Mouse (Mus musculus): Measurements from ENCODE around the gene Gm42906. TPM values are rescaled to one million over a fixed set of nuclear protein-coding genes. Genes with fewer than 3 reads are reported as not detected.

Gene Gm42906
- total RNA-seq, 2 experiments from 2014 or later, result not detected

- no peak for DNase-seq (ENCODE audit: low spot score in 2 of 2)
Observed at GRCm38 (mm10) chr5:151299576-151299975, 128.4 kb downstream of the Gm42906 start.

- no peak for DNase-seq (ENCODE audit: low spot score in 2 of 2)
Observed at GRCm38 (mm10) chr5:151298371-151298770, 129.6 kb downstream of the Gm42906 start.

- no peak for DNase-seq (ENCODE audit: low spot score in 2 of 2)
Observed at GRCm38 (mm10) chr5:151296244-151296643, 131.7 kb downstream of the Gm42906 start.

- DNase-seq (ENCODE audit: low spot score in 2 of 2), result no peak
Observed at GRCm38 (mm10) chr5:151293591-151293990, 134.4 kb downstream of the Gm42906 start.

GRCm38 (mm10) chr5:151292310-151292709, 135.7 kb downstream of the Gm42906 start:
- peak in 1 of 2 experiments; percentile 21 for DNase-seq (ENCODE audit: low spot score in 2 of 2)

GRCm38 (mm10) chr5:151286331-151286730, 141.6 kb downstream of the Gm42906 start:
- no peak for DNase-seq (ENCODE audit: low spot score in 2 of 2)

GRCm38 (mm10) chr5:151279531-151279930, 148.4 kb downstream of the Gm42906 start:
- DNase-seq (ENCODE audit: low spot score in 2 of 2), result no peak

GRCm38 (mm10) chr5:151277927-151278326, 150.0 kb downstream of the Gm42906 start:
- no peak for DNase-seq (ENCODE audit: low spot score in 2 of 2)

- no peak for DNase-seq (ENCODE audit: low spot score in 2 of 2)
Observed at GRCm38 (mm10) chr5:151275986-151276385, 152.0 kb downstream of the Gm42906 start.

GRCm38 (mm10) chr5:151274265-151274664, 153.7 kb downstream of the Gm42906 start:
- no peak for DNase-seq (ENCODE audit: low spot score in 2 of 2)

GRCm38 (mm10) chr5:151270815-151271214, 157.1 kb downstream of the Gm42906 start:
- no peak for DNase-seq (ENCODE audit: low spot score in 2 of 2)

GRCm38 (mm10) chr5:151266896-151267634, 160.9 kb downstream of the Gm42906 start:
- no peak for DNase-seq (ENCODE audit: low spot score in 2 of 2)

- DNase-seq (ENCODE audit: low spot score in 2 of 2), result no peak
Observed at GRCm38 (mm10) chr5:151261558-151261957, 166.4 kb downstream of the Gm42906 start.

GRCm38 (mm10) chr5:151252213-151252612, 175.8 kb downstream of the Gm42906 start:
- DNase-seq (ENCODE audit: low spot score in 2 of 2), result no peak

- no peak for DNase-seq (ENCODE audit: low spot score in 2 of 2)
Observed at GRCm38 (mm10) chr5:151251656-151252055, 176.3 kb downstream of the Gm42906 start.

- DNase-seq (ENCODE audit: low spot score in 2 of 2), result no peak
Observed at GRCm38 (mm10) chr5:151248671-151249620, 179.0 kb downstream of the Gm42906 start.

- DNase-seq (ENCODE audit: low spot score in 2 of 2), result no peak
Observed at GRCm38 (mm10) chr5:151248084-151248483, 179.9 kb downstream of the Gm42906 start.

GRCm38 (mm10) chr5:151247115-151247875, 180.7 kb downstream of the Gm42906 start:
- DNase-seq (ENCODE audit: low spot score in 2 of 2), result no peak

GRCm38 (mm10) chr5:151246287-151246686, 181.7 kb downstream of the Gm42906 start:
- DNase-seq (ENCODE audit: low spot score in 2 of 2), result no peak

- no peak for DNase-seq (ENCODE audit: low spot score in 2 of 2)
Observed at GRCm38 (mm10) chr5:151245571-151245970, 182.4 kb downstream of the Gm42906 start.

GRCm38 (mm10) chr5:151238730-151239129, 189.2 kb downstream of the Gm42906 start:
- no peak for DNase-seq (ENCODE audit: low spot score in 2 of 2)
